Mouse (Mus musculus): ENCODE data around the gene Zbtb42. TPM values are rescaled to one million over a fixed set of nuclear protein-coding genes. Genes with fewer than 3 reads are reported as not detected.

Zbtb42 gene
- polyA plus RNA-seq (2012; rRNA removed) = 3.1 and 3.5 TPM in 2 replicates

GRCm38 (mm10) chr12:112678555-112679026 is at the start of gene Zbtb42:
Zbtb42 (plus strand) TSS chr12:112678828.

GRCm38 (mm10) chr12:112644180-112644854 is 34.3 kb upstream of the Zbtb42 start, which contains the start of gene Siva1:
Siva1 (plus strand) TSS chr12:112644679.

GRCm38 (mm10) chr12:112674132-112675011 is 4.3 kb upstream of the Zbtb42 start, which contains the start of gene Akt1:
Akt1 (minus strand) TSS chr12:112674884.

GRCm38 (mm10) chr12:112720216-112720615 is 41.6 kb downstream of the Zbtb42 start, which contains the start of gene Cep170b:
Cep170b (plus strand) TSS chr12:112720455.

Other genes starting within 250 kb of the Zbtb42 start
- gene A530016L24Rik, start 189.4 kb upstream of the Zbtb42 start, polyA plus RNA-seq (2012; rRNA removed) = 0.02 and 0.13 TPM in 2 replicates
- 34.9 and 36.2 TPM in 2 replicates for gene Tmem179, start 162.1 kb upstream of the Zbtb42 start, polyA plus RNA-seq (2012; rRNA removed)
- gene Inf2, start 90.0 kb upstream of the Zbtb42 start, polyA plus RNA-seq (2012; rRNA removed) = 11.3 and 13.2 TPM in 2 replicates
- 2.8 and 6.9 TPM in 2 replicates for gene Adssl1, start 58.8 kb upstream of the Zbtb42 start, polyA plus RNA-seq (2012; rRNA removed)
- 86.7 and 92.2 TPM in 2 replicates for gene Siva1, start 34.1 kb upstream of the Zbtb42 start, polyA plus RNA-seq (2012; rRNA removed)
- gene Akt1, start 3.9 kb upstream of the Zbtb42 start, polyA plus RNA-seq (2012; rRNA removed) = 292 and 299 TPM in 2 replicates
- 42.5 and 49.1 TPM in 2 replicates for gene Cep170b, start 41.6 kb downstream of the Zbtb42 start, polyA plus RNA-seq (2012; rRNA removed)
- gene Pld4, start 81.8 kb downstream of the Zbtb42 start, polyA plus RNA-seq (2012; rRNA removed) = 7.8 and 8.3 TPM in 2 replicates
- gene Ahnak2, start 123.8 kb downstream of the Zbtb42 start, polyA plus RNA-seq (2012; rRNA removed) = 1.8 and 3.9 TPM in 2 replicates
- gene Clba1, start 130.1 kb downstream of the Zbtb42 start, polyA plus RNA-seq (2012; rRNA removed) = 10.7 and 11.2 TPM in 2 replicates
- gene Cdca4, start 150.6 kb downstream of the Zbtb42 start, polyA plus RNA-seq (2012; rRNA removed) = 55.2 and 60.5 TPM in 2 replicates
- gene Gpr132, start 189.4 kb downstream of the Zbtb42 start, polyA plus RNA-seq (2012; rRNA removed) = 0.16 and 0.20 TPM in 2 replicates

All from central nervous system, embryonic 14 days (tissue).